Mouse (Mus musculus) lung, embryonic 15.5 days (tissue): ENCODE measurements around the gene Gm21828. TPM values are rescaled to one million over a fixed set of nuclear protein-coding genes. Genes with fewer than 3 reads are reported as not detected.
"Not testable (repeated sequence)": the region's sequence is repeated elsewhere in the genome, so short reads cannot be mapped to it uniquely, and the experiment has no call there.

ENCODE experiments used
- ATAC-seq: fragments of 200-750 bp; cut with Nextera tagmentation; 2 replicates; pipeline ENCODE4 v1.8.0; 2017; ENCODE audit warnings: moderate number of reproducible peaks, borderline replicate concordance; ENCODE audit not compliant: low FRiP score, low TSS enrichment; ENCODE audit errors: extremely low read depth
- H3K27ac ChIP-seq: fragments of 300-500 bp; sonication (generic); 2 replicates; pipeline ENCODE4 v1.5.1; 2015; ENCODE audit warnings: moderate library complexity, mild to moderate bottlenecking, inconsistent platforms
- H3K27me3 ChIP-seq: fragments of 300-500 bp; sonication (generic); 2 replicates; pipeline ENCODE4 v1.6.1; 2015; ENCODE audit warnings: inconsistent platforms
- H3K36me3 ChIP-seq: fragments of 300-500 bp; sonication (generic); 2 replicates; pipeline ENCODE4 v1.6.1; 2015; ENCODE audit warnings: inconsistent platforms
- H3K4me1 ChIP-seq: fragments of 300-500 bp; sonication (generic); 2 replicates; pipeline ENCODE4 v1.6.1; 2015; ENCODE audit warnings: inconsistent platforms
- H3K4me2 ChIP-seq: fragments of 300-500 bp; sonication (generic); 2 replicates; pipeline ENCODE4 v1.6.1; 2015; ENCODE audit warnings: inconsistent platforms, mild to moderate bottlenecking, moderate library complexity
- H3K4me3 ChIP-seq: fragments of 300-500 bp; sonication (generic); 2 replicates; pipeline ENCODE4 v1.5.1; 2015; ENCODE audit warnings: mild to moderate bottlenecking, inconsistent platforms
- H3K9ac ChIP-seq: fragments of 300-500 bp; sonication (generic); 2 replicates; pipeline ENCODE4 v1.6.1; 2015; ENCODE audit warnings: inconsistent platforms
- H3K9me3 ChIP-seq: fragments of 300-500 bp; sonication (generic); 2 replicates; pipeline ENCODE4 v1.6.1; 2016; ENCODE audit warnings: inconsistent platforms
- WGBS: fragments of 180-500 bp; shearing (Covaris S2); methylation state at CpG from one replicate; pipeline ENCODE4 v1.1.7; 2015; 5-methylcytosine and 5-hydroxymethylcytosine counted together
- polyA plus RNA-seq: library from polyadenylated mRNA; unstranded; fragments of >200 nt; fragmentation: Nextera tagmentation; extraction: Ambion mirVana; gene quantifications from 2 replicates; pipeline ENCODE4 v1.2.1, GENCODE M21; 2015

Gm21828 gene
- polyA plus RNA-seq, result not detected in 2 replicates

GRCm38 (mm10) chrY:13223828-13224227 is at the start of gene Gm21828:
TSS of gene Gm21828 (minus strand) at chrY:13223928.
- H3K4me1 ChIP-seq, H3K27ac ChIP-seq, H3K9ac ChIP-seq, H3K9me3 ChIP-seq, ATAC-seq, H3K4me2 ChIP-seq, H3K4me3 ChIP-seq, H3K36me3 ChIP-seq, H3K27me3 ChIP-seq: not testable (repeated sequence)
- WGBS, result no CpG with 5 or more reads among the region's 3 CpGs

GRCm38 (mm10) chrY:13252091-13252490 is 28.4 kb upstream of the Gm21828 start, which contains the start of the genes Gm21440 and Gm21454:
TSS of gene Gm21440 (plus strand) at chrY:13252391.
TSS of gene Gm21454 (plus strand) at chrY:13252442.
- not testable (repeated sequence) for H3K9ac ChIP-seq, H3K4me1 ChIP-seq, H3K36me3 ChIP-seq, H3K27ac ChIP-seq, ATAC-seq, H3K27me3 ChIP-seq, H3K4me2 ChIP-seq, H3K9me3 ChIP-seq, H3K4me3 ChIP-seq

Other genes starting within 250 kb of the Gm21828 start
- not detected in 2 replicates for gene Gm20807, start 181.0 kb downstream of the Gm21828 start, polyA plus RNA-seq
- gene Gm21891, start 90.4 kb downstream of the Gm21828 start, polyA plus RNA-seq, result not detected in 2 replicates
- not detected in 2 replicates for gene Gm21425, start 62.0 kb downstream of the Gm21828 start, polyA plus RNA-seq
- gene Gm21440, start 28.5 kb upstream of the Gm21828 start, polyA plus RNA-seq, result not detected in 2 replicates
- gene Gm21454, start 28.5 kb upstream of the Gm21828 start, polyA plus RNA-seq, result not detected in 2 replicates
- gene Gm21725, start 125.1 kb upstream of the Gm21828 start, polyA plus RNA-seq, result not detected in 2 replicates
- not detected in 2 replicates for gene Gm21866, start 241.7 kb upstream of the Gm21828 start, polyA plus RNA-seq